Mouse (Mus musculus): ENCODE measurements around the gene Nit1.

Nit1 gene

DNA sequence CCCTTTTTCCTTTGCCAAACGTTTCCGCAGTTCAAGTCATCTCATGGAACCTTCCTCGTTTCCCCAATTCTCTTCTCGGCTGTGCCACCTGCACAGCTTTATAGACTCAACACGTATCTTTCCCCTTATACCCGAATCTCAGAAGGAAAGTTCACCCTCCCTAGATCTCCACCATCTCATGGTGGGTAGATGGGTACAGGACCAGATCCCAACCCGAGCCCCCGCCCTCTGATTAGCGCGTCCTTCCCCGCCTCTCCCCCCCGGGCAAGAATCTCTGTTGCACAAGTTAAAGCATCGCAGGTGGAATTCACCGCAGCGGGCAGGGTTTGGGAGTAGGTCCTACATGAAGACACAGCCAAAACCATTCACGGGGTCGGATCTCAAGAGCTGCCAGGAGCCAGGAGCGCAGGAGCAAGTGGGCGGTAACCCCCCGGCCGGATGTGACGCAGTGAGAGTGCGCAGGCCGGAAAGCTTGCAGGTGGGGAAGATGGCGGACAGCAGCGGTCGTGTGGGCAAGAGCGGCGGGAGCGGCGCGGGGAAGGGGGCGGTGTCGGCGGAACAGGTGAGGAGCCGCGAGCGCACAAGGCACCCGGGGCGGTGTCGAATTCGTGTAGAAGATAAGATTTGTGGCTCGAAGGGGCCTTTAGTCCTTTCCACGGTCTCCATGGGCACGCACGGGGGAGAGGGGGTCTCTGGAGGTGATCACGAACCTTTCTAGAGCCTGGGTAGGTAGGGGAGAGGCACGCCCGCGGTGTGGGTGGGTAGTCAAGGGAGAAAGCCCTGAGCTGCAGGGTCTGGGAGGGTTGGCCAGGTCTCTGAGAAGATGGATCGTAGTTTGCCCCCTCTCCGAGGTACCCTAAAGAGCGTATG lies at the start of gene Nit1, which contains the start of gene Pfdn2:
Nit1 (minus strand) TSS at position 422 of the 870 bp plus-strand sequence.
Pfdn2 (plus strand) TSS at position 446 of the 870 bp plus-strand sequence.
- DNase-seq (ENCODE audit: low read depth, low spot score): peak; percentile 86

DNA sequence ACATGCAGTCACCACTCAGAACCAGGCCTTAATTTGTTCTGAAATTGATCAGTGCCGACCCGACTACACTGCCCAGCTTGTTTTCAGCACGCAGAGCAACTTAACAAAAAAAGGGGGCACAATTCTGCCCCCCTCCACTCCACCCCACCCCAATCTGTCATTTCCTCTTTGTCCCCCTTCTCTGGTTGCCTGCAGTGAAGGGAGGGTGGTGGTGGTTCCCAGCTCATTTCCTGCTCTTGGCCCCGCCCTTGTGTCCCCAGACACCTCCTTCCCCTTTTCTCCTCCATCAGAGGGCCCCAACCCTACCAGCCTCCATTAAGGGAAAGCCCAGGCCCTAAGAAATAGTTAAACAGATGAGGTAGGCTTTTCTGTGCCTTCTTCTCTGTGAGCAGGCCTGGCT lies 44.7 kb upstream of the Nit1 start:
- DNase-seq (ENCODE audit: low read depth, low spot score): no peak

- no peak for DNase-seq (ENCODE audit: low read depth, low spot score)
Observed at GRCm38 (mm10) chr1:171388376-171389102, 43.1 kb upstream of the Nit1 start, which contains the start of gene Arhgap30. Gene Arhgap30, plus strand, starts transcription at chr1:171388954.

DNA sequence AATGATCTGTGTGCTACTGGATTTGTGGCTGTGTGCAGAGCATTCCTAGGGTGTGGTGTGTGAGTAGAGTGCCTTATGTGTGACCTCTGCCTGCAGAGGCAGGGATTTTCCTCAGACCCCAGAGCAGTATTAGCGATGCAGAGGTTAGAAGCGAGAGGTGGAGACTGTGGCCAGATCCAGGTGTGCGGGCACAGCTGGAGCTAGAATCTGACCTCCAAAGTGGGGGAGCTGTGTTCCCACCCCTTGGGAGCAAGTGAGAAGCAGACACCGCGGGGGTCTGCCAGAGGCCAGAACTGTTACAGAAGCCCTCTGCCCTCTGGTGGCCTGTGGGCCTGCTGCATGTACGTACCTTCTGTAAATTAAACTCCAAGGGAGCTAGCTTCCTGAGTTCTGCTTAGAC lies 41.7 kb upstream of the Nit1 start:
- no peak for DNase-seq (ENCODE audit: low read depth, low spot score)

DNA sequence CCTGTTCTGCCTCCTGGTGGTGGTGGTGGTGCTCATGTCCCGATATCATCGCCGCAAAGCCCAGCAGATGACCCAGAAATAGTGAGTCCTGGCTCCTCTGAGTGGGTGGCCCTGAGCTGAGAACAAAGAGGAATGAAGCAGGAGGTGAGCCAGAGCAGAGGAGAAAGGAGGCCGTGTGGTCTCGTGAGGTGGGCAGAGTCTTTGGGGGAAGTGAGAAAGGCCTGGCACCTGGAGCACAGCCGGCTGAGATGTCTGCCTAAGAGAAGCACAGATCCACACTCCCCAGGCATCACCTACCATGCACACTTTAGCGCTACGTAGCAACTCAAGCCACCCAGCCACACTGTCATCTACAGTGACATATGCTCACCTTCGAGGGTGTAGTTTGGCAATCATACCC lies 39.7 kb upstream of the Nit1 start:
- no peak for DNase-seq (ENCODE audit: low read depth, low spot score)

- no peak for DNase-seq (ENCODE audit: low read depth, low spot score)
Observed at GRCm38 (mm10) chr1:171384361-171384760, 38.9 kb upstream of the Nit1 start.

DNA sequence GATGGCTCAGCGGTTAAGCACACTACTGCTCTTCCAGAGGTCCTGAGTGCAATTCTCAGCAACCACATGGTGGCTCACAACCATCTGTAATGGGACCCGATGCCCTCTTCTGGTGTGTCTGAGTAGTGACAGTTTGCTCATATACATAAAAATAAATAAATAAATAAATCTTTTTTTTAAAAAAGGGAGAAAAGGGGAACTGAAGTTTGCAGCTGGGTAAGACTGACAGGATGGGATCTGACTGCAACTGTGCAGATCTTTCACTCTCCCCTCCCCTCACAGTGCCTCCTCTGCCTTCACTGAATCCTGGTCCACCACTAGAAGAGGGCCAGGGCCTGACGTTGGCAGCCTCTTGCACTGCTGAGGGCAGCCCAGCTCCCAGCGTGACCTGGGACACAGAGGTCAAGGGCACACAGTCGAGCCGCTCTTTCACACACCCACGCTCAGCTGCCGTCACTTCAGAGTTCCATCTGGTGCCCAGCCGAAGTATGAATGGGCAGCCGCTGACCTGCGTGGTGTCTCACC lies 36.7 kb upstream of the Nit1 start:
- DNase-seq (ENCODE audit: low read depth, low spot score): no peak

- peak; percentile 58 for DNase-seq (ENCODE audit: low read depth, low spot score)
Observed at GRCm38 (mm10) chr1:171379935-171380599, 34.6 kb upstream of the Nit1 start.

DNA sequence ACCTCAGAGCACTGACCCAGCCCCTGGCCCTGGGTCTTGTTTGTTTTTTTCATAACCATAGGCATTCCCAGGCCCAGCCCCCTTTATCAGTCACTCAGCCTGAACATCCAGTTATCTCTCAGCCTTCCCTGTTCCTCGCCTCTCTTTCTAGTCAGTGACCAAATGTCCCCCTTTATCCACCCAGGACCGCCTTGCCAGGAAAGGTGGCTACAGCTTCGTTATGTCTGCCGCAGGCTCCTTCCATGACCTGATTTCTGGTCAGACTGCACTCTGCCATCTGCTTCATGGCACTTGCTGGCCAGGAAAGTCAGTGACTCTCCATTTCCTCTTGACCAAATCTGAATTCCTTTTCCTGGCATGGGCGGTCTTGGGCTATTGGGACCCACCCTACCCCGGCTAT lies 32.9 kb upstream of the Nit1 start:
- DNase-seq (ENCODE audit: low read depth, low spot score): no peak

DNA sequence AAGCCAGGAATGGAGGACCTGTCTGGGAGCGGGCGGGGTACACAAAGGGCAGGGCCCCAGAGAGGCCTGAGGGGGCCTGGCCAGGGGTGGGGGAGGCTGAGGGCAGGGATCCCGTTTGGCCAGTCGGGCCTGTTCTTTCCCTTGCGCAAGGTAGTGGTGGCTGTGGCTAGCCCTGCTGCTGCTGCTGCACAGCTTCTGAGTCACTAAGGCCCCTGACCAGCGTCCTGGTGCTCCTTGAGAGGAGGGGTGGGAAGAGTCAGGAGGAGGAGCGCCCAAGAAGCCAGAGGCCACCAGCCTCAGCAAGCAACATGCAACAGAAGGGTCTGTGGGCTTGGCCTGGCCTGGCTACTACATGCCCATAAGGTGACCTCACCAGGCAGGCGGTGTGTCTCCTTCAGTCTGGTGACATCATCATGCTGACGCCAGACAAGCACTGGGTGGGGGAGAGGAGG lies 30.2 kb upstream of the Nit1 start:
- no peak for DNase-seq (ENCODE audit: low read depth, low spot score)

DNA sequence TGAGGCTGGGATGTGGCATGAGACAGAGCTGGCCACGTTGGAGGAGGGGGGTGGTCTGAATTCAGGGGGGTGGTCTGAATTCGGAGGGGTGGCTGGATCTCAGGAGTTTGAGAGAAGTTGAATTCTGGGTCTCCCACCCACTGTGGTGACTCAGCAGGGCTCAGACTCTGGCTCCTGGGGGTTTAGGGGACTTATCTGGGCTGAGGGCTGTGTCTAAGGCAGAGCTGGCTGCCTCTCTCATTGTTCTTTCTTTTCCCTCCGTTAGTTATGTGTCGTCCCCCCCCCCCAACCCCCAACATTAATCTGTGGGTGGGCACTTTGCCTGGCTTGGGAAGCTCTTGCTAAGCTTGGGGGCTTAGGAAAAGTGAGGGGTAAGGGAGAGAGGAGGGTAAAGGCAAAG lies 28.5 kb upstream of the Nit1 start:
- no peak for DNase-seq (ENCODE audit: low read depth, low spot score)

DNA sequence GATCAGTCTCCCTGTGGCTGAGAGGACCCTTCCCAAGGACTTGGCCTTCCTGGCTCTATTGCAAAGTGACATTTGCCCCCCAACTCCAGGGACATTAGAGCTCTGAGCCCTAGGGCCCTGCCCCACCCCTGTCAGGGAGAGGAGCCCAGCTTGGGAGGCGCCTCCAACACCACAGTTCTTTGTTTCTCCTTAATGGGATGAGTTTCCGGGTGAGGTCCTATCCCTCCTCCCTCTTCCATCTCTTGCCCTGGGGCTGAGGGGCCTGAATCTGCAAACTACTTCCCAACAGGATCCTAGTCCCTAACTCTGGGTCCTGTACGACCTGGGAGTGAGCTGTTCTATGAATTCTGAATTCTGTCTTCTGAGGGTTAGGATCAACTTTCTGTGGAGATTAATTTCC lies 27.4 kb upstream of the Nit1 start:
- DNase-seq (ENCODE audit: low read depth, low spot score): no peak

- DNase-seq (ENCODE audit: low read depth, low spot score): no peak
Observed at GRCm38 (mm10) chr1:171369845-171370556, 24.6 kb upstream of the Nit1 start, which contains the start of gene Nectin4. Gene Nectin4, plus strand, starts transcription at chr1:171370099.

DNA sequence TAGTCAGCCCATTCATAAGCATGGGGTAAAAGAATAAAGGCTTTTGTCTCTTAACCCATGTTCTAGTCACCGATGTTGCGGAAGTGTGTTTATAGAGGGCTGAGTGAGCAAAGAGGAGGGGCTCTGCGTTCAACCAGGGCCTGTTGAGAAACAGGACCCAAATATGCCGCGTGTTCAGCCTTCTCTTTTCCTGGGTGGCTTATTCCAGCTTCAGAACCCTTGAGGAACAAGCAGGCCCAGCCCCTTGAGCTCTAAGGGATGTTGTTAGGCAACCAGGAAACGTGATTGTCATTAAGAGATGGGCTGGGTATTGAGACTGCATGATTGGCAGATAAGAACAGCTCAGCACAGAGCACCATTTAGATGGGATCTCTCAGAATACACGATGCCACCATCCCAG lies 20.5 kb upstream of the Nit1 start:
- no peak for DNase-seq (ENCODE audit: low read depth, low spot score)

DNA sequence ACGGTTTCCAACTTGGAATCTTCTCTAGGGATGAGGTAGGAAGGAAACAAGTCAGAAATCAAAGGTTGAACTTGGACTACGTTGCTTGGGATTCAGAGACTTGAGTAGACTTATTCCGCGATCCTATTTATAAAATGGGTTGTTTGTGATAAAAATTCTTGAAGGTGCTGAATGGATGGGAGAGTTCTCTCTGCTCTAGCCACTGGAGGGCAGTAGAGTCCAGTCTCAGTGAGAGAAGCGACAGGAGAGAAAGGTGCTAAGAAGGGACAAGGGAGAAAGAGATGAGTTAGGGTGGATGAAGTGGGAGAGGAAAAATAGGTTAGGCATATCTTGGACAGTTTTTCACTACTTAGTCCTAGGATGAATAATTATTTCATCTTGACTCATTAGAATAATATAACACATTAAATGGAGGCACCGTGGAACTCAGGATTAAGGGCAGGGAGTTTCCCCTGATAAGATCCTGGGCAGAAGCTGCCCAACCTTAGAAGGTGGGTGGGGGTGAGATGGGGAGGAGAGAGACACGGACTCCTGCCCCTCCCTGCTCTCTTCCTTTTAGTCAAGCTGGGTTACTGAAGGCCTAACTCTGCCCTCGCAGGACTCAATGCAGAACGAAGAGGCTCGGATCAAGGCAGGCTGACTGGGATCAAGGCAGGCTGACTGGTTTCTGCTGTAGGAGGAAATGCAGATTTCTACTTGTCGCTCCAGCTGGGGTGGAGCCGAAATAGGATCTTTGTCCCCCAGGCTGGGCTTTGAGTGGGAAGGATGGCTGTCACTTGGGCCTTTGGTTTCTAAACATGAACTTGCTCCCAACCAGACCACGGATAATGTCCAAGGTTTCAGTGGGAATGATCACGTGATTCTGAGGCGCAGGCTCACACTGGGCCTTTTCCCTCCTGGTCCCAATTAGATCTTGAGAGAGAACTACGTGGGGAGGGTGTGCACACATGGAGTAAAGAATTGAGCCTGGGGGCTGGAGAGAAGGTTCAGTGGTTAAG lies 16.0 kb upstream of the Nit1 start:
- peak; percentile 68 for DNase-seq (ENCODE audit: low read depth, low spot score)

DNA sequence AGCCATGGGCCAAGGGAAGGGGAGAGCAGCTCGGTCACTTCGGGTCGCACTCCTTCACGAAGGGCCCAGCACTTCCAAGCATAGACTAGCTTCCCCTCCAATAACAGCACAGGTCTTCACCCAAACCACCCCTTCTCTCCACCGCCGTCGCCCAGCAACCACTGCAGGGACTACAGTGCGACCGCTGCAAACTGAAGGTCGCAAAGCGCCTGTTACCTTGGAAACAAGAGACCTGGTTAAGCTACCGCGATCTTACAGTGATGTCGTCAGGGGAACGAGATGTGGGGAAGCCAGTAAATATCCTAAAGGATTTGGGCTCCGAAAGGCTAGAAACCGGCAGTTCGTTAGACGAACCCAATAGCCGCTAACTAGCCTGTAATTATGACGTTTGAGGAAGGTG lies 15.2 kb upstream of the Nit1 start, which contains the start of gene Klhdc9:
Klhdc9 (minus strand) TSS at position 143 of the 400 bp plus-strand sequence.
- DNase-seq (ENCODE audit: low read depth, low spot score): peak; percentile 72

- DNase-seq (ENCODE audit: low read depth, low spot score): no peak
Observed at GRCm38 (mm10) chr1:171360253-171360652, 14.8 kb upstream of the Nit1 start.

DNA sequence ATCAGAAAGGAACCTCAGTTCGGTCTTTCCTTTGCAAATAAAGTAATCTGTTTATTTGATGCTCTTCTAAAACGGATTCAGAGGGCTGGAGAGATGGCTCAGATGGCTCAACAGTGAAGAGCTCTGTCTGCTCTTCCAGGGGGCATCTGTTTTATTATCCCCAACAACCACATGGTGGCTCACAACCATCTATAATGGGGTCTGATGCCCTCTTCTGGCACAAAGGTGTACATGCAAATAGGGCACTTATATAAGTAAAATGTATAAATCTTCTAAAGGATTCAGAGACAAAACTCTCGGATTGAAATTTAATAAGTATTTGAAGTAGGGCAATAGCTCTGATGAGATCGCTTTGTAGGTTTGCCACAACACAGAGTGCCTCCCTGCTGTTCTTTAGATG lies 13.0 kb upstream of the Nit1 start:
- no peak for DNase-seq (ENCODE audit: low read depth, low spot score)

- DNase-seq (ENCODE audit: low read depth, low spot score): no peak
Observed at GRCm38 (mm10) chr1:171356814-171357213, 11.4 kb upstream of the Nit1 start.

All from embryo, embryonic 11.5 days (tissue).